Mouse (Mus musculus): Measurements from ENCODE around the gene Sema5a.

DNA sequence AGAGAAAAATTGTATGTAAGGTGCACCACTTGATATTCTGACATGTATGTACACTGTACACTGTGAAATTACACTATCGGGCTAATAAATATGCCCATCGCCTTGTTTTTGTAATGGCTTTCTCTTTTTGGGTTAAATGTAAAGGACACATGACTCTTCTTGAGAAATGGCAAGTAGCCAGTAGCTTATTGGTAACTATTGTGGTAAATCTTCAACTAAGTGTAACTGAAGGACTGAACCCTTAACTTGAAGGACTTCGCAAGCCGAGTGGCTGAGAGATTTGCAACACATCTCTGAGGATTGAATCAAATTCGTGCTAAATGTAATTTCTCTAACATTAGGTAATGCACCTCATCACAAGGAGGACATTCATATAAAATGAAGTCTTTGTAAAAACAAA lies 349.1 kb downstream of the Sema5a start:
- TF ChIP-seq CTCF (IDR thresholded peaks at IDR 0.05; ENCODE audit: control insufficient read depth, insufficient read depth, low read length): no peak
- no peak for TF ChIP-seq POLR2A (IDR thresholded peaks at IDR 0.05; ENCODE audit: borderline replicate concordance, control insufficient read depth, low read depth, low read length)
